Mouse (Mus musculus) MN1 (cell line): Measurements from ENCODE around the gene Zfp36l1.

Experiments used
- DNase-seq: peaks from one replicate; pipeline ENCODE4 v3.0.0-alpha.2; 2016; ENCODE audit warnings: low spot score

Zfp36l1 gene

DNA sequence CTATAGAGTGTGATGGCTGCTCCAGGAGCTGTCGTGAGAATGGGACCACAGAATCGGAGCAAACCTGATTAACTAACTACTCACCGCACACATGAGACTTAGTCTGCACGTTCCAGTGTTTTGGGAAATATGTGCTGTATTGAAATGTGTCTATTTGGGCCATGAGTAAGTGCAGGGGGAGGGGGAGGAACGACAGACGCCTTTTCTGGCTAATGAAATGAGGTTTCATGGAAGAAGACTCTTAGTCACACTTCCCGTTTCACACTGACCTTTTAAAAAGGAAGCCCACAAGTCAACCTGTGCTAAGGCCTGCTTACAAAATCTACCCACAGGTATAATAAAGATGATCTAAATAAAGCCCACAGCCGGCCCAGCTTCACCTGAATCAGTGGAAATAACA, 47.8 kb downstream of the Zfp36l1 start:
- no peak for DNase-seq

DNA sequence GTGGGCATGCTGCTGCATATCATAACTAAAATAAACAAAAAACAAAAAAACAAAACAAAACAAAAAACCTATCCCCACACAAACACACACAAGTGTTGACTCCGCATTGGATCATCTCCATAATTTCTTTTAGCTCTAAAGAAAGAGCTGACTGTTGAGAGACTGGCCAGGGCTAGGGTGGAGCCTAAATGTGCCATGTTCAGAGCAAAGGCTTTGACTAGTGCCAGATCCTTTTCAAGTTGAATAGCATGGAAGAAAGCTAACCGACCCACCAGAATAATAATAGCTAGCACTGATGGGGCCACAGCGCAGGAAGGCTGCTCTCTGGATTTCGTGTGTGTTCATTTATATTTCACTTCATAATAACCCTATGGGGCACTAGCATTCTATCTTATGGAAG, 48.5 kb downstream of the Zfp36l1 start:
- no peak for DNase-seq

DNA sequence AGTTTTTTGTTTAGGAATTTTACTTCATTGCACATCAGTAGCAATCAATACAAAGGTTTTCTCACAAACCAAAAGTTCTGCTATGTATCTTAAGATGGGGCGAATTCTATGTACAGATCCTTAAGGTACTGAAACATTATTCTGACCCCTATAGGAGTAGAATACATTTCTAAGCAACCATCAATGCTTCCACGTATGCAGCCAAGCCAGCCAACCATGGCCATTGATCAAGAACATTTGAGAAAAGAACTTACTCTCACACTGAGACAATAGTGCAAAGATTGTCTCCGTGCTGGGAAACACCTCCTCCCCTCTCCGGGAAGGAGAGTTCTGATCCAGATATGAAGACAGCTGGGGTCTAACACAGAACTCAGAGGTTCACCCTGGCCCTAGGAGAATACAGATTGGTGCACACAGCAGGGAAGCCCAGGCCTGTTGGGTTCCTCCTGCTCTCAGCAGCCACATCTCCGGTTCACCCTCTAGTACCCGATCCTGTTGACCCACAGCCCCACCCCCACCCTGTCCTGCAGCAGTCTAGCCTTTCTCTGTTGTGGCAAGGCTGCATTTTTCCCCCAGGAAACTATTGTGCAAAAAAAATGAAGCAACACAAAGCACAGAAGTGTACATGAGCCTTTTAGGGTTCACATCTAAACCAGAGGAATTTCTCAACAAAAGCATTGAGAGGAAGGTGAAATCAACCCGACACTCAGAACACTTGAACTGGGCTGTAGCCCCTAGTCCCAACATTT, 49.2 kb downstream of the Zfp36l1 start:
- DNase-seq, result no peak

DNA sequence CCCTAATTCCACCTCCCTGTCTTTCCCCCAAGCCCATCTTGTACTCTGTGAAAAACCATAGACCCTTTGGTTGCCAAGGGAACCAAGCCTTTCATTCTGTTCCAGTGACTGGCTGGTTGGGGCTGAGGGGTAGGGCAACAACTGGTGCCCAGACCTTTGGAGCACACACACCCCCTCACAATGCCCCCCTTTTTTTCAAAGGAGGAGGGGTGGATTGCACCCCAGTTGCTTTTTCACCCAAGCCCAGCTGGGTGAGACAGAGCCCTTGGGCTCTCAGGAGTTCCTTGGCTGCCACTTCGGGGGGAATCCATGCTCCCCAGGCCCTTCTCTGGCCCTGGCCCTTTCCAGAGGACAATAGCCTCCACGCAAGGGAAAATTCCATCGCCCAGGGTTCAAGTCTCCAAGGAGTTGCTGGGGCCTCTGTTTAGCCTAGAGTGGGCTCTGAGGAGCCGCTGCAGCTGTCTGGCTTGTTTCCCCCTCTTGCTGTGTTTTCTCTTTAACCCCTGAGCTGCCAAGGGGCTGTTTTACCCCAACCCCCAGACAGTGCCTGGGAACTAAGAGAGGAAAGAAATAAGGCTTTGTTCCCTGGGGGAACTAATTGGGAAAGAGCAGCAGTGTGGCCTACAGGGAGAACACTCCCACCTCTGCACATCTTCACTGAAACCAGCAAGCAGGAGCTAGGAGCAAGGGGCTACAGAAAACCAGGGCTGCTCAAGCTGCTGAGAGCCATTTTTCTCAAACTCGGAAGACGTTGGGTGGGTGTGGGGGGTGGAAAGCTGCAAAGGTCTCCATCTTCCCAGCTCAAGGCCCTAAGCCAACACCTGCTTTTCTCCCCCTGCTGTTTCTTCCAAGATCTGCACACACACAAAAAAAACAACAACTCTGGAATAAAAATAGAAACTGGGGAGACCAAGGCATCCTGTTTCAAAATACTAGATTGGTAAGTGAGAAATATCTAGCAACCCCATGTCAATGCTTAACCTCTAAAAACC, 50.1 kb downstream of the Zfp36l1 start:
- no peak for DNase-seq

DNA sequence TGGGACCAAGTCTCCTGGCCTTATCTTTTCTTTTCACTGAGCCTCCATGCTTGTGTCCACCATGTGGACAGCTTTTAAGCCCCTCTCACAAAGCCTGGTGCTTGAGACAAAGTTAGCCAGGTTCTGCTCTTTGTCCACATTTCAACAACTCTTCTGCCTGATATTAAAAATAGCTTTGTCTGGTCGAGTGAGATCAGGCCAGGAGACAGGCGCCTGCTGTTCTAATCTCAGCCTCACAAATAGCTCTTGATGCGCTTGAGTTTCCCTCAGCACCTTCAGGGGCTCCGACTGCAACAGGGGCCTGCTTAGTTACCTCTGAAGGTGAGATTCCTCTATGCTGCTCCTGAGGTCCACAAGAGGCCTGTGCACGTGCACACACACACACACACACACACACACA, 51.0 kb downstream of the Zfp36l1 start:
- no peak for DNase-seq

DNA sequence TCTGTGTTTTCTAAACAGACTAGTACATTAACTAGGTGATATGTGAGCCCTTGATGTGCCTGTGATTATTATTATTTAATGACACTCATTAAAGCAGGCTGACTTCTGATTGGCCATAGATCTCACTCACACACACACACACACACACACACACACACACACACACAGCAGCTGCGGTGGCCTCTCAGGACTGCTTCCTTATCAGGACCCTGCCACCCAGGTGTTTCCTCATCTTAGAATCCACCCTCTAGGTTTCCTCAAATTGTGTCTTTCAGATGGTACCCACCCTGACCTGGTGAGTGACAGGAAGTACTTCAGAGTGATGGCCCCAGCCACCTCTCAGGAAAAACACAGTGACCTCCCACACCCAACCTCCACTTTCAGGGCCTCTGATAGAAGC, 52.0 kb downstream of the Zfp36l1 start:
- DNase-seq, result no peak

DNA sequence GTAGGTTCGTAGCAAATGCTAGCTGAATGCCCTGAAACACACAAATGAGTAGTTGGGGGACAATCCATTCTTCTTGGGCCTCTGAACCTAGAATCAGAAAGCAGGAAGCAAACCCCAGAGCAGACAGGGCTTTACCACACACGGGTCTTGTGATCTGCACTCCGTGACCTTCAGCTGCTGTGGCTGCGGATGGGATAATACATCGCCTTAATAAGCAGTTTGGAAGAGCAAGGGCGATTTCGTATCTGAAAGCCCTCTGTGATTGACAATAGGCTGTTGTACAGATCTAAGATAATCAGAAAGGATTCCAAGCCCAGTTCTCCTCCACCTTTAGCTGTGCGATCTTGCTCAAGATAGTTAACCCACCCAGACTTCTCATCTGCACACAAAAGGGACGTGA, 52.5 kb downstream of the Zfp36l1 start:
- DNase-seq, result no peak

DNA sequence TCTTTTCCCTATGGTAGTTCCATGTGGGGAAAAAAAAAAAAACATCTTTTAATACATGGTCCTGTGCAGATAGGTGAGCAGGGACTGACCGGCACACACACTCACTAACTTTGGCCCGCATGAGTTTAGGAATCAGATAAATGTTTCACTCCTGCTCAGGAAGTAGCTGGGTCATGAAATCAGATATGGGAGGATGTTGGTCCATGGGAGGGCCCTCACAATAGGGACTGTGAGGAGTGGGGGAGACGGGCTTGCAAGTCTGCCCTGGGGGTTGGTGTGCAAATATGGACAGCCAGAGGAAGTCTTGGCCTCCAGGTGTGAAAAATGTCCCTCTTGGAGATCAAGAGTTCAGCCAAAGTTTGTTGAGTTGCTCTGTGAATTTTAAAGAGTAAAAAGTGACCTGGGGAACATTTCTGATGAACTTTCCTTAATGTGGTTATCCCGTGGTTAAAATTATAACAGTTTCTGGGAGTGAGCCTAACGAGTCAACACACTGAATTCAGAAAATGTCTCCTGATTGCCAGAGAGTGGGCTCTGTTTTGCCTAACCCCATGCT, 53.0 kb downstream of the Zfp36l1 start:
- no peak for DNase-seq
